Mouse (Mus musculus) myocyte (in vitro differentiated cells): ENCODE measurements around the gene Fgf2.
A peak's percentile ranks its signal among the peaks of the same experiment; 100 is the strongest.

Source experiments
- CEBPB ChIP-seq: IDR thresholded peaks from 2 replicates; pipeline ENCODE4 v1.6.1; 2011; ENCODE audit warnings: mild to moderate bottlenecking, moderate library complexity; ENCODE audit not compliant: poor library complexity, insufficient read depth, severe bottlenecking
- E2F4 ChIP-seq: IDR thresholded peaks from one replicate; pipeline ENCODE4 v1.6.1; 2011; ENCODE audit warnings: mild to moderate bottlenecking, control low read depth, moderate library complexity; ENCODE audit not compliant: insufficient read depth
- MAX ChIP-seq: IDR thresholded peaks from one replicate; pipeline ENCODE4 v1.6.1; 2011; ENCODE audit warnings: low read depth, mild to moderate bottlenecking, control low read depth
- MYOD1 ChIP-seq, 3 experiments: IDR thresholded peaks; one replicate each; pipeline ENCODE4 v1.6.1; 2011; ENCODE audit warnings: control low read depth in 2 of 3, low read depth in 2 of 3, mild to moderate bottlenecking in 2 of 3, moderate library complexity in 1 of 3; ENCODE audit not compliant: insufficient read length in 2 of 3, control insufficient read depth in 1 of 3
- MYOG ChIP-seq, 3 experiments: IDR thresholded peaks; one replicate each; pipeline ENCODE4 v1.6.1; 2011; ENCODE audit warnings: control low read depth in 2 of 3, low read depth in 2 of 3, mild to moderate bottlenecking in 2 of 3; ENCODE audit not compliant: insufficient read length in 2 of 3, control insufficient read depth in 1 of 3, insufficient read depth in 1 of 3
- POLR2A ChIP-seq: IDR thresholded peaks from one replicate; pipeline ENCODE4 v1.6.1; 2011; ENCODE audit warnings: low read depth, mild to moderate bottlenecking, control low read depth, moderate library complexity; ENCODE audit not compliant: insufficient read length
- POLR2AphosphoS2 ChIP-seq: IDR thresholded peaks from one replicate; pipeline ENCODE4 v1.6.1; 2011; ENCODE audit warnings: low read depth, control low read depth; ENCODE audit not compliant: insufficient read length
- REST ChIP-seq: IDR thresholded peaks from one replicate; pipeline ENCODE4 v1.6.1; 2011; ENCODE audit warnings: mild to moderate bottlenecking, control low read depth, moderate library complexity; ENCODE audit not compliant: insufficient read depth, insufficient read length
- SRF ChIP-seq: IDR thresholded peaks from one replicate; pipeline ENCODE4 v1.6.1; 2011; ENCODE audit warnings: low read depth; ENCODE audit not compliant: control insufficient read depth, insufficient read length
- TCF12 ChIP-seq: IDR thresholded peaks from one replicate; pipeline ENCODE4 v1.6.1; 2011; ENCODE audit warnings: mild to moderate bottlenecking, control low read depth; ENCODE audit not compliant: poor library complexity, insufficient read depth, severe bottlenecking
- TCF3 ChIP-seq: IDR thresholded peaks from one replicate; pipeline ENCODE4 v1.6.1; 2011; ENCODE audit warnings: low read depth, control low read depth; ENCODE audit not compliant: insufficient read length
- USF1 ChIP-seq: IDR thresholded peaks from one replicate; pipeline ENCODE4 v1.6.1; 2011; ENCODE audit warnings: low read depth, mild to moderate bottlenecking, control low read depth, moderate library complexity

DNA sequence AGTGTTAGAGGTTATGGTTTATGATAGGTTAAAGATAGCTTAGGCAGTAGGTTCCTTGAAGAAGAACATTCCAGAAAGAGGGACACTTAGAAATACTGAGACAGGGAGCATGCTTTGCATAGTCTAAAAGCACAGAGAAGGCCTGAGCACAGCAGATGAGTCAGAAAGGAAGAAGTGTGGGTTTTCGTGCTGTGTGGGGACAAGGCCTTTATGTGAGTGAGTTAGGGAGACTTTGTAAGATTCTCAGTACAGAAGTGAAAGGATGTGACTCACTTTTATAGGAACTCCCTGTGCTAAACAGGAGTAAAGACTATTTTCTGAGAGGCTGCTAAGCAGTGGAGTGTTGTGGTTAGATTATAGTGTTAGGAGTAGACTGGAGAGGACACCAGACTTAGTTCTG, 34.8 kb upstream of the Fgf2 start:
- TF ChIP-seq REST (no peak), USF1 (no peak), CEBPB (no peak), MYOG (IDR thresholded peaks at IDR 0.05; ENCODE audit: control insufficient read depth in 1 of 3, insufficient read depth in 1 of 3, insufficient read length in 2 of 3, low read depth in 2 of 3) (no peak), POLR2A (no peak), SRF (no peak), TCF12 (no peak), MYOD1 (IDR thresholded peaks at IDR 0.05; ENCODE audit: control insufficient read depth in 1 of 3, insufficient read length in 2 of 3, low read depth in 2 of 3) (no peak), POLR2AphosphoS2 (no peak), MAX (peak; percentile 21), E2F4 (no peak), TCF3 (no peak)
